Mouse (Mus musculus): Measurements from ENCODE around the gene Tex13c2.
A peak's percentile ranks its signal among the peaks of the same experiment; 100 is the strongest.

Gene Tex13c2

DNA sequence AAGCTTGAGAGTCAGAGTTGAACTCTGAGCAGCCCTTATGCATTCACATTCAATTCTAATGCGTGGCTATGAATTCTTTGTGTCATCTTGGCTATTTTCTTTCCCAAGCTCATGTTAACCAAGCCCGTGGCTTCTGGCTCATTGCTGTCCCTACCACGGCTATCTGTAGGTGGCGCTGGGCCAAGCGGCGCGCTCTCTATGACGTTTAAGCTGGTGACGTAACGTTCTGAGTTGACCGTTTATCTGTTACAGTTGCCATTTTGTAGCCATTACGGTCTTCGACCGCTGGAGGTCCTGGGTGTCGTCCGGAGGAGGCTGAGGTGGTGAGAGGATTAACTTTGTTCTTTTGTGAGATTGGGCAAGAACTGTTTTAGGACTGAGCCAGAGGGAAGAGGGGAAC, at the start of gene Tex13c2:
Gene Tex13c2, plus strand, starts transcription at position 246 of the 400 bp plus-strand sequence.
- no peak for DNase-seq (ENCODE audit: low read depth)

DNA sequence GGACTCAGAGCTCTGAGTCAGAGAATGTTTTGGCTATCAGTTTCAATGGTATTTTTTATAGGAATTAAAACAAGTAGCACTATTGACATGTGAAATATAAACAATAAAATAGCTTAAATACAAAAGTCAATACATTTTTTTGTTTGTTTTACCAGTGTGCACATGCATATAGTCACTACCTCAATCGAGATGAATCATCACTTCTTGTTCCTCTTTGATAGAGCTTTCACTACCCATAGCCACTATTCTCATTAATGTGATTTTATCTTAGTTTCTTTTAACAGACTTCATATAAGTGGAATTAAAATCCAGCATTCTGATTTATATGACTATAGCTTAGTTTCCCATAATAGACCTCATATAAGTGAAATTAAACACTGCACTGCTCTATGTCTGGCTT, 39.2 kb upstream of the Tex13c2 start:
- no peak for DNase-seq (ENCODE audit: low read depth)

DNA sequence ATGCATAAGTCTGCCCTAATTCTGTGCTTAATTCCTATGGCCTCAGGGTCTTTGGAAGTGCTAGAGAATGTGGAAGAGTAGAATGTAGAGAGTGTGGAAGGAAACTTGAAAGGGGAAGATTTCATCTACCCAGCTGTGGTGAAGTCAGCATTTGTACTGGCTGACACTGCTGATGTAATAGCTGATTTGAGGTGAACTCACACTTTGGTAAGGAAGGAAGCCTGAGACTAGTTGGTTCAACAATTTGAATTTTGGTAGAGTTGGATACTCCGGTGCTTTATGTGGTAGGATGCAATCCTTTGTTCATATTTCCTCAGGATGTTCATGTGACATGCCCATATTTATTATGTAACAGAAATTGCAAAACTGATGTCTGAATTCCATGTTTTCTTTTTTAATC, 36.5 kb upstream of the Tex13c2 start:
- no peak for DNase-seq (ENCODE audit: low read depth)

DNA sequence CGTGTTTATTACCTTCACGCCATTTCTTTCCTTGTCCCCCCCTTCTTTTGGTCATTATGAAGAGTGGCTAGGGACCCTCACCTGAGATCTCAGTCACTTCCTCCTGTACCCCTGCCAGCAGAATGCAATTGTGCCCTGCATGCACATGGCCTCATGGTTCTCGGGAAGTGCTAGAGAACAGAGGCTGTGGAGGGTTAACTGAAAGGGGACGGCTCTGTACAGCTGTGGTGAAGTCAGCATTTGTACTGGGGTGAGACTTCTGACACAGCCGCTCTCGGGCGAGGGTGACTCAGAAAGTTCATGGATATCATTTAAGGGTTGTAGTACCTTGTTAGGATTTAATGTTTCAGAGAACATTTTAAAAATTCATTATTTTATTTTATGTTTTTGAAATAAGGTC, 35.0 kb upstream of the Tex13c2 start:
- DNase-seq (ENCODE audit: low read depth) = peak; percentile 4

DNA sequence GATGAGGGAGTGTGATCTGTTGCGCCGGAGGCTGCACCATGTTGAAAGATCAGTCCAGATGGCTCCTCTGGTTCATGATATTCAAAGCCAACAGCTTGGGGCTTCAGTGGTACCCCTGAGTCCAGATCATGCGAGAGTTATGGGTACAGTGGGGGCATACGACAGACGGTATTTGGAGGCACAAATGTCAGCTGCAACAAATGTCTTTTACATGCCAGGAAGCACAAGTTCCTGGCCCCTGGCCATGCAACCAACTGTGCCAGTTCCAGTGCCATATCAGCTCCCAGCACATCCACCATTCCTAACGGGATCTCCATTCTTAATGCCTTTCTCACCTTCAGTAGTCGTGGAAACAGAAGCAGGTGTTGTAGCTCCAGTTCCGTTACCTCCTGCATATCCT, 845 bp downstream of the Tex13c2 start:
- no peak for DNase-seq (ENCODE audit: low read depth)

DNA sequence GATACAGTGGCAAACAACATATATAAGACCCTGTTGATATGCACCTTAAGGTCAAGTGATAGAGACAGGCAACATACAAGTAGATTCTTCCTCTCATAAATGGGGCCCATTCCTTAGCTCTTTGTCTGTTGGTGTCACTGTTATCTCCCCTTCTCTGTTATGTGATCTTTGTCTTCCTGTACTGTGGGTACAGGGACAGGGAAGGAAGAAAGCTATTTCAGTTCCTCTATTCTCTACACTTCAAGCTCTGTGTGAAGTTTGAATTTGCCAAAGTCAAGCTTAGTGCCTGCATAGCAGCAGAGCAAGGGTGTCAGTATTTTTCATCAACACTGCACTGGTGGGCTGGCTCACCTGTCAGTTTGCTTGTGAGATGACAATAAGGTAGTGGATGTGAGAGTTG, 11.0 kb downstream of the Tex13c2 start:
- DNase-seq (ENCODE audit: low read depth) = peak; percentile 41

DNA sequence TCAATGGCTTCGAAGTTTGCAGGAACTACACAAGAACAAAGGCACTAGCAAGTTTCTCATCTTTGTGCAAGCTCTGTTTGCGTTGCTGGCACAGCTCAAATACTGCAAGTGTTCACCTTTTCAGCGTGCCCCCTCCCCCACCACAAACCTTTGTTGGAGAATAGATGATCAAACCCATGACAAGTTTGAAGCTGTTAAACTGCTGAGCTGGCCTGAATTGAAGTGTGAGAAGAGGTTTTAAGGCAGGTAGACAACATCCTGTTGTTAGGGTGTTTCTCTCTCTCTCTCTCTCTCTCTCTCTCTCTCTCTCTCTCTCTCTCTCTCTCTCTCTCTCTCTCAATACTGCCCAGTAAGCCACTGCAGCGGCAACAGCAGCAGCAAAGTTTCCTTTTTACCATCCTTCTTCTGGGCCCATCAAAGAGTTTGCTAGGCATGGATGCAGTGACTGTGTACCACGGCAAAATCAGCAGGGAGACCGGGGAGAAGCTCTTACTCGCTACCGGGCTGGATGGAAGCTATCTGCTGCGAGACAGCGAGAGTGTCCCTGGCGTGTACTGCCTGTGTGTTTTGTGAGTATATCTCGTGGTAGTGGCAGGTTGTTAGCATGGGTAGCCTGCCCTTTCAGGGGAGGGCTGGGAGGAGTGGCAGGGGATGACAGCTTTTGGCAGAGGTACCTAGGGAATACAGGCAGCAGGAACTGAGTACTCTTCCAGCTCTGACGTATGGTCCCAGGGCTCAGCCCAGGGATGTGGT, 13.0 kb downstream of the Tex13c2 start, which contains the start of gene Sh2d1a:
Gene Sh2d1a, plus strand, starts transcription at position 163 of the 753 bp plus-strand sequence.
- DNase-seq (ENCODE audit: low read depth) = peak; percentile 75

DNA sequence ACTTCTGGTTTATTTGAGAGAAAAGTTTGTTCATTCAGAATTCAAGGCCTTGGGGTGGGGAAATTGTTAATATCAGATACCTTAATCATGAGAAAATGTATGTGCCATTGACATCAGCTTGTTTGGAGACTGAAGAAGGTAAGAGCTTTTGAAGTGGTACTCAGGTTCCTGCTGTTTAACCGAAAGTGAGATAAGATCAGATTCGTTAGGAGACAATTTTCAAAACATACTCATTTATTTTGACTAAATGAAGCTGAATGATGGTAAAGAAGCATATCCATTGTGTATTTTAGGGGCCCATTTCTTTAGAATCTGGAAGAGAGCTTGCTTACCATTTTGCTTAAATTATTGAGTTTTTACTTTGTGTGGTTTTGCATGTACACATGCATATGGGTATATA, 21.6 kb downstream of the Tex13c2 start:
- DNase-seq (ENCODE audit: low read depth) = peak; percentile 55

DNA sequence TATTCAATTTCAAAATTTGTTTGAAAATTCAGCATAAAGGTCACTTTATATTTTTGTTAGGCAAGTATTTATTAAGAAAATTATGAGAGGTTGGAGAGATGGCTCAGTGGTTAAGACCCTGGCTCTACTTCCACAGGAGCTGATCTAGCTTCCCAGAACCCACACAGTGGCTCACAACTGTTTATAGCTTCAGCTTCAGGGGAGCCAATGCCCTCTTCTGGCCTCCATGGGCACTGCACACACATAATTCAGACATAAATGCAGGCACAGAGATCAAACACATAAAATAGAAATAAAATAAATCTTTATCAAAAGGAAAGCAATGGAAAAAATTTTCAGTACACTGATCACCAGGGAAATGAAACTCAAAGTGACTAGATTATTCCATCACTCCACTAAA, 23.1 kb downstream of the Tex13c2 start:
- DNase-seq (ENCODE audit: low read depth) = peak; percentile 58

DNA sequence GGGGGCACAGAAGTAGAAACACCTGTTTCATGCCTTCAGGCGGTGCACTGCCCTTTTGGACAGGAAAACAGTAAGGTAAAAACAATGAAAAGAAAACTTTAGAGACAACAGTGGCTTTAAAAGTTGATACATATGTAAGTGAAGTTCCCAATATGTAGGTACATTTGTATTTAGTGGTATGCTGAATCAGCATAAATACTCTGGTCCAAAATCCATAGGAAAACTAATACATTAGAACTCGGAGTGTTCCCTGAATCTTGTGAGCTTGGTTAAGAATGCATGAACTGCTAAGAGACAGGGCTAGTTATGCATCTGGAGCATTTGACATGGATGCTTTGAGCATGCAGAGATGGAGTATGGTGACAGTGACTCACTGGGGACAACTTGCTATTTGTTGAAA, 33.4 kb downstream of the Tex13c2 start:
- no peak for DNase-seq (ENCODE audit: low read depth)

DNA sequence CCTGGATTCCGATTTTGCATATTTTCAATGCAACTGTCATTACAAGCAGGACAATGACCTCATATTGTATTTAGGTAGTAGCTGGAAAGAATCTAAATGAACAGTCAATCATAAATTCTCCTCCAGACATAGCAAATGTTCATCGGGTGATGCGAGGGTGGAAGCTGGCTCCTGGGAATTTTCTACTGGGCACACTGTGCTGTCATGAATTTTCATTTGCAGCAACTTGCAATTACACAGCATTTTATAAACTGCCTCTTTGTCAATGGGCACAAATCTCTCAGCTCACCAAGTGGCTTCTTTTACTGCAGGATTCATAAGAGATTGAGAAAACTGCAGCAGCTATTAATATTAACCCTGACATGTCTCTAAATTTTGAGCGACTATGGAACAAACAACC, 41.2 kb downstream of the Tex13c2 start:
- no peak for DNase-seq (ENCODE audit: low read depth)

DNA sequence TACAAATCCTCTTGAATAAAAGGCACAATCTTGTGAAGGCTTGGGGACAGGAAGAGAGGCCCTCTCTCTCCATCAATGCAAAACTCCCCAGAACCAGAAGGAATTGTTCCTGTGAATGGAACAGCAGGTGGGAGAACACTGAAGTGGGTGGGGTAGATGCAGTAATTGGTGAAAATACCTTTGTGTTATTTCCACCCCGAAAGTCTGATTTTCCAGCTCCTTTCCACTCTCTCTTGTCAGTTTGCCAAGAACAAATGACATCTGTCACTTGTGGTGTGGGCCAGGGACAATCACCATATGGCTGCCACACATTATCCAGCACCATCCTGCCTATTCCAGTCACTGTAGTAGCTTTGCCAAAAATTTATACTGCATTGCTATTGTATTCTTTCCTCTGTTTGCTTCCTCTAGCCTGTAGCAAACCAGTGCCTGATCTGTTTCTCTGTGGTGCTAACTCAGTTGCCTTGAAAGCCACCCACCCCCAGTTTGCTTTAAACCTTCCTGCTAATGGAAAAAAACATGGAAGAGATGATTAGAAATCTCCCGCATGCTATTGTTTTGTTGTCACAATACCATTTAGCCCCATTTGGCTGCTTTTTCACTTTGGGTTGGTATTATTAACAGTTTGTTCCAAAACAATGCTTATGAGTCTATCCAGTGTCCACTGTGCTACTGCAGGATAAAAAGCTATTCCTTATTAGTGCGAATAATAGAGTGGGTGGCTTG, 50.7 kb downstream of the Tex13c2 start:
- DNase-seq (ENCODE audit: low read depth) = no peak

DNA sequence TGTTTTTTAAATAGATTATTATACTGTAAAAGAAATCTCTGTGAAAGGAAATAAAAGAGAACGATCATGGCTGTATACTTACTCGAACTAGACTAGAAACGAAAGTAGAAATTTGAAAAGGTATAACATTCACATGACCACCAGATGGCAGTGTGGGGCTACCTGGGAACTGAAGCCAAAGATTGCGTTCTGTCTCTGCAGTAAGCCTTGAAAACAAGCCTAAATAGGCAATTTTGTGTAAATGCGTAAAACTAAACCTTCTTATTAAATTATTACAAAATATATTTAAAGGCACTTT, 51.2 kb downstream of the Tex13c2 start:
- peak; percentile 87 for DNase-seq (ENCODE audit: low read depth)

All from naive thymus-derived CD4-positive, alpha-beta T cell, adult 2 months (primary cell).